Mouse (Mus musculus): ENCODE measurements at regions not wholly inside any gene's neighbourhood (a gene's known extent, or its start where the extent isn't known, plus 50 kb on each side); places are given as distances from the start of the nearest gene placed in this dataset.

DNA sequence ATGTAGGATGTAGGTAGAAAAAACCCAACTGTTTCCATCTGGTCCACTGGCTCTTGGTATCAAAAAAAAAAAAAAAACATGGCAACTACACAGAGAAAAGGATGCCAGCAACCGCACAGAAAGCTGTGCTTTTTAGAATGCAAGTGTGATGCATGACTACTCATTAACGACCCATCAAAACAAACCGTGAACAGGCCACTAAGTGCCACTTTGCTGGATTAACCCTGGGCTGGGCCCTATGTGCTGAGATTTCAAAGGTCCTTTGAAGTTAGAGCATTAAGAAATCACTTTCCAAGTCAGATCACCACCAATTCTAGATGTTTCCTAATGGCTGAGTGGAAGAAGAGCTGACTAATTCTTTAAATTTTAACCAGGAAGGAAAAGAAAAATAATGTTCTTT lies 73.7 kb upstream of the Magi3 start:
- 46% methylated on average over 3 of the region's 3 CpGs for WGBS
- no peak for ATAC-seq (ENCODE audit: low FRiP score, low read depth)
- H3K4me2 ChIP-seq, result no peak overlapping the region
- H3K4me1 ChIP-seq (replicated peaks), result 0 out of 2 replicates have a peak, but pooled peaks cover under 1% of the 10 kb centered on the region
- no peak overlapping the region for H3K27ac ChIP-seq (replicated peaks)
- no peaks in the 10 kb centered on the region for H3K36me3 ChIP-seq
- no peaks in the 10 kb centered on the region for H3K9me3 ChIP-seq
- no peak overlapping the region for H3K9ac ChIP-seq
- no peaks in the 10 kb centered on the region for H3K27me3 ChIP-seq
- H3K4me3 ChIP-seq, result no peak overlapping the region

DNA sequence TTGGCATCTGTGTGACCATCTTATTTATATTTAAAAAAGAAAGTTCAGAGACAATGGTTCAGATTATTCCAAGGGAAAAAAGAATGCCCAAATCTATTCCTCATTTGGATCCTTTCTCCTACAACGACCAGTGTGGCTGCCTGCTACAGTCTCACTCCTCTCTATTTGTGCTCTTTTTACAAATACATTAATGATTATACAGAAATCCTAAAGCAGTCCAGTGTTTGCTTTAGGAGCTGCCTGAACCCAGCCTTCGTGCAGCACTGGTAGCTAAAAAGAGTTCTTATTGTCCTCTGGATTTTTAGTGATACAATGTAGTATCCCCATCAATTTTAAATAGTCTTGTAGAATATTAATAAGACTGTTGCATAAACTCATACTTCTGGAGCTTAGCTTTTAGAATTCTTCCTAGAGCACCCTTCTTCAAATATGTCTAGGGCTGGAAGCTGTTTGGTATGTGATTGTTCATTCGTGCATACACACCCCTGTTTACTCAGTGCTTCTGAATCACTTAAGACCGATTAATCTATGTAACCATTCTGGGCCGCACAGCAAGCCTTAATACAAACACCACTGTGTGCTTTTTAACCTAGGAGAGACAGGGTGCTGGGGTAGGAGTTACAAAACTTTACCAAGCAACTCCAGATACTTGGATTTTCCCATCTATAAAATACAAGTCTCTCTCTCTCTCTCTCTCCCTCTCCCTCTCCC lies 69.0 kb upstream of the Magi3 start:
- no peaks in the 10 kb centered on the region for H3K9me3 ChIP-seq
- 56% methylated on average over 5 of the region's 5 CpGs for WGBS
- ATAC-seq (ENCODE audit: low FRiP score, low read depth), result no peak
- no peak overlapping the region for H3K4me2 ChIP-seq
- no peaks in the 10 kb centered on the region for H3K36me3 ChIP-seq
- no peak overlapping the region for H3K27ac ChIP-seq (replicated peaks)
- no peak overlapping the region for H3K4me3 ChIP-seq
- H3K9ac ChIP-seq, result no peak overlapping the region
- H3K27me3 ChIP-seq, result no peaks in the 10 kb centered on the region
- no peaks in the 10 kb centered on the region for H3K4me1 ChIP-seq (replicated peaks)

DNA sequence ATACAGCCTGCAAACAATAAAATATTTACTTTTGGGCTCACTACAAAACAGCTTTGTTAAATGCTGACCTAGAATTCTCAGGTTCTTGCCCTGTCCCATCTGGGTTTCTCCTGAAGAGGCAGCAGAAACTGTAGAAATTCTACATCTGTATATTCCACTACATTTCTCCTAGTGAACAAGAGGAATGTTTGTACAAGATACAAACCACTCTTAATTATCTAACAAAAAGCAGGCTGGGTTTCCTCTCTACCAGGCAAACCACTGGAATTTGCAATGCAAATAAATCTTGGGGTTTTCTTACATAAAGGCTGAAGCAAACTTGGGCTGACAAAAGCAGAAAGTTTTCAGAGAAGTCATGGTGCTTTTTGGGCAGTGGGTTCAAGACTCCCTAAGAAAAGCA lies 67.7 kb upstream of the Magi3 start:
- Histone ChIP-seq H3K4me1 (replicated peaks) (no peaks in the 10 kb centered on the region), H3K36me3 (no peaks in the 10 kb centered on the region)
- ATAC-seq (ENCODE audit: low FRiP score, low read depth), result no peak

DNA sequence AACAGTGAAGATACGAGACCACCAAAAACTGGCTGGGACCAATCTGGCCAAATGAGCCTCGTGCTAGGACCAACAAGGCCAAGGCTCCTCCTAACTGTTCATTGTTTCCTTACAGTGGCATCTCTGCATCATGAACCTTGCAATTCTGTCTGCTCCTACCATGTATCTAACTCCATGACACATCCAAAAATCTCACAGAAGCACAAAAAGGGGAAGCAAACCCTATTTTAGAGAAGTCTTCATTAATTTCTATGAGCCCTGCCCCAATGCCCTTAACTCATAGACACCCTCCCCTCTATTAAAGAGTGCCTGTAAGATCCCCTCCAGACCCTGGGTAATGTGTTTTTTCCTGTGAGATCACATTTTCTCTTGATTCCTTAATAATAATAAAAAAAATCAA lies 64.8 kb upstream of the Magi3 start:
- Histone ChIP-seq H3K9ac (no peak overlapping the region), H3K27me3 (no peaks in the 10 kb centered on the region), H3K27ac (replicated peaks) (no peak overlapping the region), H3K4me1 (replicated peaks) (no peaks in the 10 kb centered on the region), H3K4me2 (no peak overlapping the region), H3K4me3 (no peak overlapping the region), H3K9me3 (no peaks in the 10 kb centered on the region), H3K36me3 (no peaks in the 10 kb centered on the region)
- ATAC-seq (ENCODE audit: low FRiP score, low read depth), result no peak
- 92% methylated on average over 2 of the region's 2 CpGs for WGBS

More for the DNA sequence above, 67.7 kb upstream of the Magi3 start:
- Histone ChIP-seq H3K27ac (replicated peaks) (no peak overlapping the region), H3K4me3 (no peak overlapping the region), H3K4me2 (no peak overlapping the region), H3K9ac (no peak overlapping the region), H3K27me3 (no peaks in the 10 kb centered on the region), H3K9me3 (no peaks in the 10 kb centered on the region)

DNA sequence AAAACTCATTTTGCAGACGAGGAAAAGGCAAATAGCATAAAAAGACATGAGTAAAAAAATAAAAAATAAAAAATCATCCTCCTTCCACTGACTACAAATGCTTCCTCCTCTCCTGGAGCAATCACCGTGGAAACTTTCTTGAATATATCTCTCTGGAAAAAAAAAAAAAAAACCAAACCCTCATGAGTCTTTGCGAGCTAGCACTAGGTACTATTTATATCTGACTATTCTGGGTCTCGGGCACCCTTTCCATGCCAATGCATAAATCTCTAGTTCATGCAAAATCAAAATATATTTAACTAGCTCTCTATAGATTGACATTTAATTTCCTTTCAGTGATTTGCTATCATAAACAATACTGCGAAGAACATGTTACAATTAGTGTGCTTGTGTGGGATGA lies 63.7 kb upstream of the Magi3 start:
- no peak overlapping the region for H3K27ac ChIP-seq (replicated peaks)
- no peak overlapping the region for H3K4me2 ChIP-seq
- H3K9me3 ChIP-seq, result no peaks in the 10 kb centered on the region
- no peak overlapping the region for H3K9ac ChIP-seq
- no peaks in the 10 kb centered on the region for H3K27me3 ChIP-seq
- H3K4me1 ChIP-seq (replicated peaks), result no peaks in the 10 kb centered on the region
- H3K36me3 ChIP-seq, result no peaks in the 10 kb centered on the region
- no peak overlapping the region for H3K4me3 ChIP-seq
- WGBS, result 78% methylated on average over 5 of the region's 5 CpGs
- no peak for ATAC-seq (ENCODE audit: low FRiP score, low read depth)

DNA sequence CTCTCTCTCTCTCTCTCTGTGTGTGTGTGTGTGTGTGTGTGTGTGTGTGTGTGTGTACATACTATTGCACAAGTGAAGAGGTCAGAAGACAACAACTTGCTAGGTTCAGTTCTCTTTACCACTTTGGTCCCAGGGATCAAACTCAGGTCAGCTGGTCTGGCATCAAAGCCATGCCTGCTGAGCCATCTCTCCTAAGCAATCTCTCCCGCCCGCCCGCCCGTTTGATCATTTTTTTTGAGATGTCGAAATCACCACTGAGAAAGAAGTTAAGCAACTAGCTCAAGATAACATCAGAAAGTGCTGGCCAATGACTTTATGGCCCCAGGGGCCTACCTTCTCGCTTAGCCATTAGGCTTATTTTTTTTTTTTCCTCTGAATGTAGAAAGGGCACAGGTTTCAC lies 59.3 kb upstream of the Magi3 start:
- Histone ChIP-seq H3K9me3 (no peaks in the 10 kb centered on the region), H3K27ac (replicated peaks) (no peak overlapping the region), H3K9ac (no peak overlapping the region), H3K4me1 (replicated peaks) (0 out of 2 replicates have a peak, but pooled peaks cover 7% of the 10 kb centered on the region), H3K4me3 (no peak overlapping the region), H3K4me2 (no peak overlapping the region), H3K36me3 (no peaks in the 10 kb centered on the region), H3K27me3 (no peaks in the 10 kb centered on the region)
- 79% methylated on average over 6 of the region's 6 CpGs for WGBS
- no peak for ATAC-seq (ENCODE audit: low FRiP score, low read depth)

DNA sequence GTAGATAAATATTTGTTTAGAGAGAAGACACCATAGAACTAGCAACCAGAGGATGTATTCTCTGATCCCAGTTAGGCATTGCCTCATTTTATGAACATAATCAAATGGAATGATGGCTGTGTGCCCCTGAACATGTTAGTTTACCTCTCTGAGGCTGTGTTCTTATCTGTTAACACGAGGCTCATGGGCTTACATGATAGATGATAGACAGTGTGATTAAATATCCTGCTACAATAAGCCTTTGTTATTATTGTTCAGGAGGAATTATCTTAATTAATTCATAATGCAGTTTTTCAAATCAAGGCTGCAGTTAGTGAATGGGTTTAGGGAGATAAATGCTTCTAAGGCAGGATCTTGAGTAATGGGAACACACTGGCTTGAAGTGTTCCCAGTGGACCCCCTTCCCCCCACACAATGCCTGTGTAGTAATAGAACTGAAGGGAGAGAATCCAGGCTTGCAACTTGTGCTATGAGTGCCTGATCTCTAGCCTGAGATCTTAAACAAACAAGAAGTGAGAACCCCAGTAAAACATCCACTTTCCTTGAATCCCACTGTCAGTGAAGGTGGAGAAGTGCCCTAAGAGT lies 54.6 kb upstream of the Magi3 start:
- Histone ChIP-seq H3K4me3 (no peak overlapping the region), H3K4me1 (replicated peaks) (peaks cover 7% of the 10 kb centered on the region; the same call in 1 of the 2 replicates), H3K36me3 (no peaks in the 10 kb centered on the region), H3K27ac (replicated peaks) (no peak overlapping the region), H3K9ac (no peak overlapping the region), H3K27me3 (no peaks in the 10 kb centered on the region), H3K4me2 (no peak overlapping the region), H3K9me3 (no peaks in the 10 kb centered on the region)
- 43% methylated on average over 1 of the region's 1 CpGs for WGBS
- peak; percentile 78; the same call in 1 of the 2 replicates for ATAC-seq (ENCODE audit: low FRiP score, low read depth)

DNA sequence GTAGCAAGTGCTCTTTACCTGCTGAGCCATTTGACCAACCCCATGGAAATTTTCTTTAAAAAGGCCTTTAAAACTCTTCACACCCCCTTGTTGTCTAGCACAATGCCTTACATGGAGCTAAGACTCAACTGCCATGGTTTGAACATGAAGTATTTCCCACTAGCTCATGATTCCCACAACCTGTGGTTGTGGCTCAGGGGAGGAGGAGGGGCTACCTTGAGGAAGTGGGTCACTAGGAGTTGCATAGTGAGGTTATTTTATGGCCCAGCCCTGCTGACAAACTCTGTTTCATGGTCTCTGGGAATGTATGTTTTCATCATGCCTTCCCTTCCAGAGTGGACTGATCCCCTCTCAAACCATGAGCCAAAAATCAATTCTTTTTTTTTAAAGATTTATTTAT lies 53.9 kb upstream of the Magi3 start:
- Histone ChIP-seq H3K36me3 (no peaks in the 10 kb centered on the region), H3K9ac (no peak overlapping the region), H3K9me3 (no peaks in the 10 kb centered on the region), H3K4me3 (no peak overlapping the region), H3K27ac (replicated peaks) (no peak overlapping the region), H3K4me1 (replicated peaks) (peaks cover 7% of the 10 kb centered on the region; the same call in 1 of the 2 replicates), H3K4me2 (no peak overlapping the region), H3K27me3 (no peaks in the 10 kb centered on the region)
- ATAC-seq (ENCODE audit: low FRiP score, low read depth), result no peak

All from hindbrain, embryonic 15.5 days (tissue).